Mouse (Mus musculus) thymus, adult 18-20 months (tissue): ENCODE results near the gene Zfp507.
A peak's percentile ranks its signal among the peaks of the same experiment; 100 is the strongest.

Experiments used
- DNase-seq, 2 experiments: peaks; one replicate each; pipeline ENCODE4 v3.0.0; 2022; ENCODE audit warnings: mixed read lengths in 2 of 2

The Zfp507 gene

DNA sequence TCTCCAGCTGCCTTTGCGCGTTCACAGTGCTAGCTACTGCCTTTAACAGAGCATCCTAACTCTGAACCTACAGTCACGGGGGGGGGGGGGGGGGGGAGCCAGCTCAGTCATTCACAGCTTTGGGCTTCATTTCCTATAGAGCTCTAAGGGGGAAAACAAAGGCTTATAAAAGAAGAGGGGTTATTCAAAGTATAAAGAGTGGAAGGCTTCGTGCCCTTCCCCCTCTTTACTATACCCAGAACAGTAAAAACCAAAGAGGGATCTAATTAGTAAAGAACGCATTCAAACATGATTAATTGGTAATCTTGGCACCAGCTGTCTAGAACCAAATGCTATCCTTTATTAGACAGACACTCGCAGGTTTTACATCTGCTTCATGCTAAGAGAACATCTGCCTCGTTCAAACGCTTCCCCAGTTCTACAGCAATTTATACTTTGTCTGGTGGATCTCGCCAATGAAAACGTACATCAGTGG, 70.2 kb downstream of the Zfp507 start:
- DNase-seq = no peak

DNA sequence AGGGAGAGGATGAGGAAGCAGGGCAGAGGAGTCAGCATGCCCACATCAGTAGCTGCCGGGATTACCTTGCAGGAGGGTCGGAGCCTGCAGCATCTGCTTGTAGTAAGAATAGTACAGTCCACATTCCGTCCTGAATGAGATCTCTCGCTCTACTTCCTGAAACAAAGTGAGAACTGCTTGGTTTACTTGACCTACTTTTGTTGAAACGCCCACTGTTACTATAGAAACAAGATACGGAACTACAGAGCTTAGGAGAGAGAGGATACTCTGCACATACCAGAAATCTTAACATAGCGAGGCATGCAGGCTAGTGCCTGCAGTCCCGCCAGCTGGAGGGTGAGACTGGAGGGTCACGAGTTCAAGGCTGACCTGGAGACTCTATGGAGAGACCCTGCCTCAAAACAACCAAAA, 73.2 kb downstream of the Zfp507 start:
- DNase-seq = peak in 1 of 2 experiments; percentile 30

DNA sequence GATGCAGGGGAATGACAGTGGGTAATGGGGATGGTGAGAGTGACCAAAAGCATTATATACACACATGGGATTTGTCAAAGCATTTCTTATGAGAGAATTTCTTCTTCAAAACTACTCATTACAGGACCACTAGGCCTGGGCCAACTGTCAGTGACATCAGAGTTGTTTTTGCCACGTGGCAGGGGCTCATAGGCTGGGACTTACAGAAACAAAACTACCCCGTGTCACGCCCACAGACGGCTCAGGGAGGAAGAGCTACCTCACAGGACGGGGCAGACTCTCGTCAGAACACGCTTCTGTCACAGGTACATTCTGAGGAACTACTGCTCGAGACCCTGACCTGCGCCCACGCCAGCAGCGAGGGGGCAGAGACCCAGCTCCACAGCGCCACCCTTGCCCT, 74.4 kb downstream of the Zfp507 start:
- DNase-seq = no peak

DNA sequence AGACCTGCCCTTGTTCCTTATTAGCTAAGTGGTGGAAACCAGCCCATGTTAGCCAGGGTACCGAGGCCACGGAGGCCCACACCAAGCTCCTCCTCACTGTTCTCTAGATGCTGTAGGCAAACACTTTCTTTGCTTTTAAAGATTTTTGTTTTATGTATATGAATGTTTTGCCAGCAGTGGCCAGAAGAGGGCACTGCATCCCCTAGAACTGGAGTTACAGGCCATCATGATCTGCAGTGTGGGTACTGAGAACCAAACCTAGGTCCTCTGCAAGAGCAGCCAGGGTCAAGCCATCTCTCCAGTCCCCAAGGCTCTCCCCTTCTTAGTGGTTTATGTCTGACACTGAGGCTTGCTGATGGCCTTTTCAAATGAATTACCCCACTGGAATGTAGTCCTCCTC, 79.8 kb downstream of the Zfp507 start:
- DNase-seq = no peak
